Mouse (Mus musculus): ENCODE results near the gene Blvrb.
"Not testable (repeated sequence)": the region's sequence is repeated elsewhere in the genome, so short reads cannot be mapped to it uniquely, and the experiment has no call there.

The Blvrb gene

GRCm38 (mm10) chr7:27486102-27486769 lies 38.5 kb downstream of the Blvrb start:
- no peak for DNase-seq

- peak; percentile 100 for DNase-seq
Observed at GRCm38 (mm10) chr7:27486770-27487697, 39.3 kb downstream of the Blvrb start, which contains the start of gene Sertad1. TSS of gene Sertad1 (plus strand) at chr7:27486910.

- peak; percentile 63 to 81 for DNase-seq
Observed at GRCm38 (mm10) chr7:27487740-27488268, 40.0 kb downstream of the Blvrb start.

- peak in 1 of 2 experiments; percentile 50 for DNase-seq
Observed at GRCm38 (mm10) chr7:27489270-27489869, 41.6 kb downstream of the Blvrb start.

GRCm38 (mm10) chr7:27490227-27490542 lies 42.4 kb downstream of the Blvrb start:
- DNase-seq, result no peak

GRCm38 (mm10) chr7:27490543-27491329 lies 43.0 kb downstream of the Blvrb start:
- DNase-seq, result peak; percentile 94 to 97

GRCm38 (mm10) chr7:27491856-27492255 lies 44.1 kb downstream of the Blvrb start:
- DNase-seq, result peak in 1 of 2 experiments; percentile 24

GRCm38 (mm10) chr7:27493022-27493421 lies 45.2 kb downstream of the Blvrb start:
- DNase-seq, result no peak

- DNase-seq, result no peak
Observed at GRCm38 (mm10) chr7:27493450-27493849, 45.7 kb downstream of the Blvrb start.

GRCm38 (mm10) chr7:27494659-27495367 lies 47.0 kb downstream of the Blvrb start:
- not testable (repeated sequence) for DNase-seq

- DNase-seq, result no peak
Observed at GRCm38 (mm10) chr7:27499036-27499435, 51.3 kb downstream of the Blvrb start, which contains the start of gene Prx. TSS of gene Prx (plus strand) at chr7:27499324.

- no peak for DNase-seq
Observed at GRCm38 (mm10) chr7:27501620-27502019, 53.8 kb downstream of the Blvrb start.

- DNase-seq, result no peak
Observed at GRCm38 (mm10) chr7:27506765-27507370, 59.1 kb downstream of the Blvrb start.

- peak; percentile 93 to 96 for DNase-seq
Observed at GRCm38 (mm10) chr7:27507711-27508647, 60.2 kb downstream of the Blvrb start.

- peak; percentile 50 to 74 for DNase-seq
Observed at GRCm38 (mm10) chr7:27508648-27509005, 60.8 kb downstream of the Blvrb start.

- no peak for DNase-seq
Observed at GRCm38 (mm10) chr7:27510809-27511208, 63.0 kb downstream of the Blvrb start.

- DNase-seq, result no peak
Observed at GRCm38 (mm10) chr7:27514961-27515360, 67.2 kb downstream of the Blvrb start.
